Mouse (Mus musculus) R1 (cell line): Measurements from ENCODE around the gene Rpl39.

ENCODE experiments used
- DNase-seq: peaks from one replicate; pipeline ENCODE4 v3.0.0-alpha.2; 2018; ENCODE audit warnings: low read depth, low spot score

The Rpl39 gene

GRCm38 (mm10) chrX:37067299-37067698 is 17.9 kb downstream of the Rpl39 start:
- DNase-seq: no peak

- DNase-seq: no peak
These were observed 21.3 kb downstream of the Rpl39 start for GRCm38 (mm10) chrX:37063902-37064301.

GRCm38 (mm10) chrX:37048890-37049823 is 36.0 kb downstream of the Rpl39 start:
- DNase-seq: no peak

- DNase-seq: peak; percentile 35
These were observed 36.9 kb downstream of the Rpl39 start, which contains the start of gene Sowahd for GRCm38 (mm10) chrX:37048066-37048889. Gene Sowahd (plus strand): TSS chrX:37048845.

- peak; percentile 50 for DNase-seq
These were observed 42.5 kb downstream of the Rpl39 start for GRCm38 (mm10) chrX:37042726-37043125.
